Mouse (Mus musculus): Measurements from ENCODE around the gene Amotl1. TPM values are rescaled to one million over a fixed set of nuclear protein-coding genes. Genes with fewer than 3 reads are reported as not detected.
"Not testable (repeated sequence)": the region's sequence is repeated elsewhere in the genome, so short reads cannot be mapped to it uniquely, and the experiment has no call there.

Gene Amotl1
- 10 to 100 TPM; 21.6 to 23.4 TPM for total RNA-seq (2021)

- no peak for DNase-seq
- intact Hi-C loops (cut with DNase I) = no loop called here
These were observed at the start of gene Amotl1 for GRCm38 (mm10) chr9:14644956-14645355. Gene Amotl1, minus strand, starts transcription at chr9:14645056.

- DNase-seq = no peak
- intact Hi-C loops (cut with DNase I) = loop anchor here (10.0 kb wide), 1 partner anchor 75 kb away; no protein-coding TSS in a partner anchor
These were observed 44.7 kb upstream of the Amotl1 start for GRCm38 (mm10) chr9:14689376-14690108.

- intact Hi-C loops (cut with DNase I) = no loop called here
- DNase-seq = no peak
These were observed 39.5 kb upstream of the Amotl1 start for GRCm38 (mm10) chr9:14684363-14684762.

- intact Hi-C loops (cut with DNase I) = no loop called here
- no peak for DNase-seq
These were observed 37.9 kb upstream of the Amotl1 start for GRCm38 (mm10) chr9:14682741-14683140.

- DNase-seq = no peak
- intact Hi-C loops (cut with DNase I) = no loop called here
These were observed 35.7 kb upstream of the Amotl1 start for GRCm38 (mm10) chr9:14680584-14680983.

GRCm38 (mm10) chr9:14675707-14676691 lies 31.1 kb upstream of the Amotl1 start:
- intact Hi-C loops (cut with DNase I) = no loop called here
- no peak for DNase-seq

- DNase-seq = no peak
- intact Hi-C loops (cut with DNase I) = no loop called here
These were observed 29.6 kb upstream of the Amotl1 start for GRCm38 (mm10) chr9:14674506-14674905.

GRCm38 (mm10) chr9:14673109-14673508 lies 28.3 kb upstream of the Amotl1 start:
- DNase-seq = no peak
- intact Hi-C loops (cut with DNase I) = no loop called here

- intact Hi-C loops (cut with DNase I); DNase-seq: not testable (repeated sequence)
These were observed 27.1 kb upstream of the Amotl1 start for GRCm38 (mm10) chr9:14671965-14672364.

GRCm38 (mm10) chr9:14668382-14668781 lies 23.5 kb upstream of the Amotl1 start:
- intact Hi-C loops (cut with DNase I) = no loop called here
- DNase-seq = no peak

GRCm38 (mm10) chr9:14666071-14666470 lies 21.2 kb upstream of the Amotl1 start:
- no peak for DNase-seq
- intact Hi-C loops (cut with DNase I) = no loop called here

- intact Hi-C loops (cut with DNase I) = no loop called here
- no peak for DNase-seq
These were observed 18.7 kb upstream of the Amotl1 start for GRCm38 (mm10) chr9:14663591-14663990.

- no peak for DNase-seq
- intact Hi-C loops (cut with DNase I) = no loop called here
These were observed 18.0 kb upstream of the Amotl1 start for GRCm38 (mm10) chr9:14662876-14663275.

- intact Hi-C loops (cut with DNase I) = no loop called here
- DNase-seq = no peak
These were observed 17.3 kb upstream of the Amotl1 start for GRCm38 (mm10) chr9:14662138-14662537.

- intact Hi-C loops (cut with DNase I) = no loop called here
- no peak for DNase-seq
These were observed 13.1 kb upstream of the Amotl1 start for GRCm38 (mm10) chr9:14657926-14658325.

GRCm38 (mm10) chr9:14654010-14654409 lies 9.2 kb upstream of the Amotl1 start:
- intact Hi-C loops (cut with DNase I) = no loop called here
- DNase-seq = no peak

GRCm38 (mm10) chr9:14652761-14653160 lies 7.9 kb upstream of the Amotl1 start:
- intact Hi-C loops (cut with DNase I) = no loop called here
- no peak for DNase-seq

- DNase-seq = no peak
These were observed 3.0 kb upstream of the Amotl1 start for GRCm38 (mm10) chr9:14647849-14648248.

GRCm38 (mm10) chr9:14646641-14647040 lies 1.8 kb upstream of the Amotl1 start:
- DNase-seq = no peak
- intact Hi-C loops (cut with DNase I) = no loop called here

More at GRCm38 (mm10) chr9:14647849-14648248, 3.0 kb upstream of the Amotl1 start:
- intact Hi-C loops (cut with DNase I) = no loop called here

- DNase-seq = no peak
- intact Hi-C loops (cut with DNase I) = no loop called here
These were observed 1.2 kb upstream of the Amotl1 start for GRCm38 (mm10) chr9:14646061-14646460.

- intact Hi-C loops (cut with DNase I) = no loop called here
- DNase-seq = no peak
These were observed 1.5 kb downstream of the Amotl1 start for GRCm38 (mm10) chr9:14643328-14643727.

Data from left cerebral cortex, postnatal 4 days (tissue).